Mouse (Mus musculus) right cerebral cortex, postnatal 10 days (tissue): ENCODE data around the gene Mypn.
A peak's percentile ranks its signal among the peaks of the same experiment; 100 is the strongest.

ENCODE experiments used
- DNase-seq, 2 experiments: peaks; one replicate each; pipeline ENCODE4 v3.0.0; 2021; ENCODE audit warnings: low spot score in 2 of 2

Mypn gene

DNA sequence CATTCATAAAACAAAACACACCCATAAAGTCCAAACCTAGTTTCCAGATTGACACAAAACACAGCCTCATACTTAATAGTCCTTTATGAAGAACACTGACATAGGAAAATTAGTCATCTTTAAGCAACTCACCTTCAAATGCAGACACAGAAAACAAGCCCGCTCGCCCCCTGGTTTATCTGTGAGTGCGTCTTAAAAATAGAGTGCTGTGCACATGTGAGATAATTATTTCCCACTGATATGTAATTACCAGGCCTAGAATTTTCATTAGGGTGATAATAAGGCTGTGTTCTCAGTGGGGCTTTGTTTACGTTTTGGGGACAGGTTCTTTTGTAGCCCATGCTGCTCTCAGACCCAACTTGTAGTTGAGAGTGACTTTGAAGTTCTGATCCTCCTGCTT is 4.7 kb downstream of the Mypn start:
- no peak for DNase-seq

DNA sequence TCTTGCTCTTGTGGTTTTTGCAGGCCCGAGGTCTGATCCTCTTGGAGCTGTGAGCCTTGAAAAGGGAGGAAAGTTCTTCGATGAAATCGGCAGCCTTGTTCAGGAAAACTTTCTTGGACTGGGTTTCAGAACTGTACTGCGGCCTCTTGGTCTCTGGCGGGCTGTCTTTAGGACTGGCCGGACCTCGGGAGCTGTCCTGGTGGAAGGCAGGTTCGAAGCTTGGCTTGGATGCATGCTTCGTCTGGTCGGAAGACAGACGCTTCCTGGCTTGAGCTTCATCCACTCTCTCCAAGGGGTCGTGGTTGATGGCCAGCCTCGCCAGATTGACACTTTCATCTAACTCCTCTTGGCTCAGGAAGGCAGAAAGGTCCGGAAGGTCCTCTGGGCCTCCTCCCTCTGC is 11.0 kb downstream of the Mypn start:
- no peak for DNase-seq

DNA sequence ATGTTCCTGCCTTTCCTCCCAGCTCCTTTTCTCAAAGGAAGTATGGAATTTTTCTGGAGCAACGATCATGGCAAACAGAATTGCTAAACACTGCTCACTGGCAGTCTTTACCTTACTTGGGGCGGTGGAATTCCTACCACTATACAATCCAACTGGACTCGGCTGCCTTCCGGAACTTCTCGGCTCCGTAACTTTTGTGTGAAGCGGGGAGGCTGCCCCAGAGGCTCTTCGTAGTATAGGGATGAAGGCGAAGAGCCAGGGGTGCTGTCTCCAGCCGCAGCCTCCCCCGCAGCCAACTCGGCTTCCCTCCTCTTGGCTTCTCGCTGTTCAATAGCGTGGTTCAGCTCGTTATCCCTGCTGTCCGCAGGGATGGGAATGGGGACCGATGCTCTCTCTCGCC is 11.5 kb downstream of the Mypn start:
- no peak for DNase-seq

DNA sequence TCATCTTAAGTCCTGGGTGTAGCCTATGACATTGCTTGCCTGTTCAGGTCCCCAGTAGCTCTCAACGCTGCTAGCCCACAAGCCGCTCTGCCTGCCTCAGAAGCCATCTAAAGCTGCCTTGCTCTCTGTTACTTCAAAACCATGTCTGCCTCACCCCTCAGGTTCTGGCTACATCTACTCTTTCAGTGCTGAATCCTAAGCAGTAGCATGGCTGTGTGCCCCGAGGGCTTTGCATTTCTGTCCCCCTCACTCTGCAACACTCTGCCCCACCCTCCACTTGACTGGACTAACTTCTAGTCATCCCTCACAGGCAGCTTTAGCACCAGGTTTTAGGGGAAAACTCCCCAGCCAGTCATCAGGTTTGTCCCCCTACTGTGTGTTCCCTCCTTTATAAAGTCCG is 19.3 kb downstream of the Mypn start:
- no peak for DNase-seq

DNA sequence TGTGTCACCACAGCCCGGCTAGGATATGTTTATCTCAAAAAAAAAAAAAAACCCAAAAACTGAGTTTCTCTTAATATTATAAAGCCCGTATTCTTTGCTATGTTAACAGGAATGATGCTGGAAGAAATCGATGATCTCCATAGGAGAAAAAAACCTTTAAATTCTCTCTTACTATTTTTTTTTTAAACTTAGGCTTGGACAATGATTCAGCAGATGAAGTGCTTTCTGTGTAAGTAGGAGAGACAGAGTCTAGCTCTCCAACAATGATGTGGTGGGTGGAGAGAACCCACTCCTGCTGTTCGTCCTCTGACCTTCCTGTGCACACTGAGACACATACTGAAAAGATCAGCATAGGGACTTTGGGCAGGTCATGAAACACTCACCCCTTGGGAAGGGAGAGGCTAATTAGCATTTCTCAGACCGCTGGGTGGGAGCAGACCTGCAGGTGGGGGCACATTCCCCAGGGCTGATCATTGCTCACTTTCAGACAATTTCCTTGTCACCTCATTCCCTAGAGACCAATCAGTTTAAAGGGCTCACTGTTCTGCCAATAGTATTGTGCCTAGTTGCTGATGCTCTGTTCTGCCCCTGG is 21.5 kb downstream of the Mypn start:
- DNase-seq: no peak

DNA sequence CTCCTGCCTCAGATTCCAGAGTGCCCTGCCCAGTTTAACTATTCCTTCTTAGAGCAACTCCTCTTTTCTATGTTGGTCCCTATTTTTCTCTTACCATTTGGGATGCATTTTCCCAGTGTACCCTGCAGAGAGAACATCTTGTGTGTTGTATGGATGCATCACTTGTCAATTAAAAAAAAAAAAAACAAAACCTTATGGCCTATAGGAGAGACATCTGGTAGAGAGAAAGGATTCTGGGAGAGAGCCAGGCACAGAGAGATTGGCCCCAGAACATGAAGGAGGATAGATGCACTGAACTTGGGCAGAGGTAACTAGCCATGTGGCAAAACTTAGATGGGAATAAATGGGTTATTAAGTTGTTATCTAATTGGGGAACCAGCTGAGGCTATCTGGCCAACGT is 22.6 kb downstream of the Mypn start:
- no peak for DNase-seq

DNA sequence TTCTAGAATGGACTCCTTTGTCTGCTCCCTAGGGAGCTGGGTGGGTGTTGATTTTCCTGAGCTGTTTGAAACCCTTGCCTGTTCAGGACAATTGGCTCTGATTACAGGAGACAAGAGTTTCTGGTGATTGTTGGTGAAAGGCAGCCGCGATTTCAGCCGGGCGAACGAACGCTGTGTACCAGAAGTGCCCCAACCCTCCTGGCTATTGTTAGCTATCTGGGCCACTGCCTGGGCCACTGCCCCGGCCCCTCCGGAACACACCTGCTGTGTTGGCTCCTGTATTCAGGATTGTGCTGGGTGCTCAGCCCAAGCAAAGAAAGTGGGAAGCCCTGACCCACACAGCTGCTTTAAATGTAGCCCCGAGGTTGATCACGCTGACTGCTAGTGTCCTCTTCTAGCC is 24.2 kb downstream of the Mypn start:
- no peak for DNase-seq

DNA sequence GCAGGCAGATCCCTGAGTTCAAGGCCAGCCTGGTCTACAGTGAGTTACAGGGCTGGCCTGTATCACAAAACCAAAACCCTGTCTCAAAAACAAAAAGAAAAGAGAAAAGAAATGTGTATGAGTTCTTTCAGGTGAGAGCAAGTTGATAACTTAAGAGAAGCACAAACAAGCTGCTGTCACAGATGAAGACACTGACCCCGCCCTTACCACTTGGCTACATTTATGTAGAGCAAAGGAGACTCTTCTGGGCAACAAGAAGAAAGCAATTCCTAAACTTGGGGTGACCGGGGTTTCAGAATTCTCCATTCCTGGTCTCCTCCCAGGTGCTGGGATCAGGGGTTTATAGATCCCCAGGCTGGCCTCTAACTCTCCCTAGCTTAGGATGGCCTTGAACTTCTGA is 25.4 kb downstream of the Mypn start:
- DNase-seq: no peak

DNA sequence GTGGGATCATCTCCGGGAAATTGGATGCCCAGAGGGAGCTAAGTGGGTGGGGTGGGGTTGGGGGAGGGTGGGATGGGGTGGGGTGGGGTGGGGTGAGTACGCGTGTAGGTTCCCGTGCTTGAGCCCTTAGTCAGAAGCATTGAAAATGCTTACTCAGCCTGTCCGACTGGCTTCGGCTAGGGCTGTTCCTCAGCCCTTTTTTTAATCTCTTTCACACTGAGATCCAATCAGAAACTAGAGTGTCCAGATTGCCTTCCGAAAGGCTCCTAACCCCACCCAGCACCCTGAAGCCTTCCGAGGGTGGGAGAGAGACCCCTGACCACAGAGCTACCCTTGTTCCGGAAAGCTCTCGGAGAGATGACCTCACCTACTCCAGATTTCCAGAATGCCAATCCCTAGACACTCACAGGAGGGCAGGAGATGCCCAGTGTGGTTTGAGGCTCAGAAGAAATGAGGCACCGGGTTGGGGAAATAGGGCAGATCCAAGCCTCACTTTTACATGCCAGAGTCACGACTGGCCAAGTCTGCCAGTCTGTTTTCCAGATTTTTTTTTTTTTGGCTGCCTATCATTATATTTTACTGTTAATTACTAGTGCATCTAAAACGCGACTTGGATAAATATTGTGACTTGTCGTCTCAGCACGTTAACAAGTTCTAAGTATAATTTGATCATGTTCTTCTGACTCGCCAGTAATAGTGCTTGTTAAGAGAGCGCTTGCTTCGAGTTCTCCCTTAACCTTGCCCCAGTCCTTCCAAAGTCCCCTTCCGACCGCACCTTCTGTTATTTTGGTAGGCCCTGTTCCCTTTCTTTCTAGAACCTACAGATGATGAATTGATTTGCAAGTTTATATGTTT is 26.2 kb downstream of the Mypn start:
- DNase-seq: no peak

DNA sequence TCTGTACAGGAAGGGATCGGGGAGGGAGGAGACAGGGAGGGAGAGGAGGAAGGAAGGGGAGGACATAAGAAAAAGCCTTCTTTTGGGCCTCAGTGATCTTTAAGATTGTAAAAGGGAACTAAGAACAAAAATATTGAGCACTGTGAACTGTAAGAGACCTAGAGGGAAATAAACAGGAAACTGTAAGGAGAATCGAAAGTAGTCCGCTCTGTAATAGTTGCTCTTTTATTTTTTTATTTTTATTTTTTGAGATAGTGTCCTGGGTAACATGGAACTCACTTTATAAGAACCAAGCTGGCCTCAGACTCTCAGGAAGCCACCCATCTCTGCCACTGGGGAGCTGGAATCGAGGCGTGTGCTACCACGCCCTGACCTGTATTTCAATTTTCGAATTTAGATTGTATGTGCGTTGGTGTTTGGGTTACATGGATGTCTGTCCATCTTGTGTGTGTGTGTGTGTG is 27.3 kb downstream of the Mypn start:
- DNase-seq: no peak

DNA sequence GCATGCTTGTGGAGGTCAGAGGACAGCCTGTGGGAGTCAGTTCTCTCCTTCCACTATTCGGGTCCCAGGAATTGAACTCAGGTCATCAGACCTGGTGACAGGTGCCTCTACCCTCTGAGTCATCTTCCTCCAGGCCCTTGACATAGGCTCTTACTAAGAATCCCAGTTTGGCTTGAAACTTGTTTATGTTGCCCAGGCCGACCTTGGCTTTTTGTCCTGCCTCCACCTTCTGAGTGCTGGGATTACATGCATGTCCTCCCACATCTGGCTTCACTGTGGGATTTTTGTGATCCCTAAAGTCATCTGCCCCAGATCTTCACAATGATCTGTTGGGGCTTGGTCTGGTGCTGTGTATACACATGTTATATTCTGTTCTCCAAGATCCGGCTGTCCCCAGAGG is 31.7 kb downstream of the Mypn start:
- no peak for DNase-seq

DNA sequence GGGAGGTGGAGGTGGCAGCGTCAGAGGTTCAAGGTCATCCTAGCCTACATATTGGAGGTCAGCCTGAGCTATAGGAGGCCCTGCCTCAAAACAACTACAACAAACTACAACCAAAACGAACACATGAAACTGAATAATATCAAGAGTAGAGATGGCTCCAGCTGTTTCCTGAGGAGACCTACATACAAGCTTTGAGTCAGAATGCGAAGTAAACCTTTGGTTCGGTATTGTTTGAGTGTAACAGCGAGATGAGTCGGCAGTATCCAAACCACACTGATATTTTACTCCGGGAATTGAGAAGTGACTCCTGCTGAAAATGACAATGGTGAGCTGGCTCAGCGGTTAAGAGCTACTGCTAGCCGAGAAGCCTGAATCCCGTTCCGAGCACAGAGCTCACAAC is 34.2 kb downstream of the Mypn start:
- no peak for DNase-seq

DNA sequence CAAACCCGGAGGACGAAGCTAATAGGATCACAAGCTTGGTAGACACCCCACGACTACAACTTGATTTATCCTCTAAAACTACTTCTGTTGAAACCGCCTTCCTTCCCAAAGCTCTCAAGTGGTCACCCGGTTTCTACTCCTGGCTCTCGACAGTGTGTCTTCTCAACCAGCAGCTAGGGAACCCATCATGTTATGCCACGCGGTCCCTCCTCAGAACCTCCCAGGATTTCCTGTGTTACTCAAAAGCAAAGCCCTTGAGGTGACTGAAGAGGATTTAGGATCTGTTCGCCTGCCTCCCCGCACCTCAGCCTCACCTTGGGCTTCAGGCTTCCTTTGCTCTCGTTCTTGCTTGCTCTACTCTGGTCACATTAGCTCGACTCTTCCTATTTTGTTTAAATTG is 35.6 kb downstream of the Mypn start:
- no peak for DNase-seq

DNA sequence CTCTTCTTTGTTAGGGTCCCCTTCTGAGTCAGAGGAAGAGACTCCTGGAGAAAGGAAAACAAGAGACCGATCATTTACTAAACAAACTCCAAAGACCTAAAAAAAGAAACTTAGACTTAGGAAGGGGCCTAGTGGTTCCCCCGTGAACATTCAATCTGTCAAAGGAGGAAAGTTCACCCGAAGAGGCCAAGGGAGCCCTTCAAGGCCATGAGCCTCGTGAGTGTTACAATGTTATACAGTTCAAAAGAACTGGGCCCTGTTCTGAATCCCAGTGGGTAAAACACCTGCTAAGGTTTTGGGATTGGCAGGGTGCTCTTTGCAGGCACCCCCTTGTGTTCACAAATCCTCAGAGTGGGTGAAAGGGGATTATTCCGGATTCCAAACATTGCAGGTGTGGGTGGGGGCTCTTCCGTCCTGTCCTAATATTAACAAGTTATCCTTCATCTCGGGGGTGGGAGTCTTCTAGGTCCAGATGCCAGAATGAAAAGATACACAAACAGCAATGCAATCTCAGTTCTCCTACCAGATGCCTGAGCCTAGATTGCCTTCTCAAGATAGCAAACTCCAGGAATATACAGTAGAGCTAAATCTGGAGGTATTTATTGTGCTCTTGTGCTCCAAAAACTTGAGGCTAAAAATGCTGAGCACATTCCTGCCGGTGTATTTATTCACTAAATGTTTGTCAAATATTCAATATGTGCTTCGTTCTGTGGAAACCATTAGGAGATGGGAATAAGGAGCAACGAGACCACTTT is 36.3 kb downstream of the Mypn start:
- no peak for DNase-seq

DNA sequence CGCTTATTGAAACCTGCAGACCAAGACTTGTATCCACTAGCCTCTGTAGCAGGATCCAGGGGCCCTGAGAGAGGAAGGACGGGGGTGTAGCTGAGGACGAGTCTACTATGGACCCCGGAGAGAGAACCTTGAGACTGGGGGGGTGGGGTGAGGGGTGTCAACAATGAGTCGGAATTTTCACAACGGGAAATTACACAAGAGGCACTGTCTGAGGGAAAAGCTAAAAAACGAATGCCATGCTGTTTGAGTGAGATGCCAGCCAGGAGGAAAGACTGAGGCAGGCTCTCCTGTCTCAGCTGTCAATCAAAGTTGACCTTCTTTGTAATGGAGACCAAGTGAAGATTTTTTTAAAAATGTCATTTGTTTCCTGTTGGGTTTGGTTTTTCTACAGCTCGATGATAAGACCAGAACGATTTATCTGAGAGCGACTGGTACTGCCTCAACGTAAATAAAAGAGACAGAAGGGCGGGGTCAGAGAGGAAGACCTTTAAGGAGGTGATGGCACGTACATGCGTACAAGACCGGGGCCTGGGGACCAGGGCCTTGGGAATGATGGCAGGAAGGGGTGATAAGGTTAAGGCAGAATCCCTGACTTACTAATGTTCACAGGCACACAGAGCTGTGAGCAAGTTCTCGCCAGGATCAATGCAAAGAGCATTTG is 37.9 kb downstream of the Mypn start:
- no peak for DNase-seq

DNA sequence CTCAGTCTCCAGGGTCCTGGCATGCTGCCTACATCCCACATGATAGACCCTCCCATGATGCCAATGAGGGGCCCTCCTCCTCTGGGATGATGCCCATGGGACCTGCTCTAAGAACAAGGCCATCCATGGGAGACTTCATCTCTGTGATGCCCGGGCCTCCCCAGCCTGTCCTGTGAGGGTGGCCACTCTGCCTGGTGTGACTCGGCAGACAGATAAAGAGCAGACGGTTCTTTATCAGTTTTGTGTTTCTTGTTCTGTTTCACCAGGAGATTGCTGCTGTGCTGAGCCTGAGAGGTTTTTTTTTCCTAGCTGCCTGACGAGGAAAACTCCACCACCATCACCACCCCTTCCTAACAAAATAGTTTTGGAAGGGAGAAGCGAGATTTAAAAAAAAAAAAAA is 42.5 kb downstream of the Mypn start:
- DNase-seq: no peak

DNA sequence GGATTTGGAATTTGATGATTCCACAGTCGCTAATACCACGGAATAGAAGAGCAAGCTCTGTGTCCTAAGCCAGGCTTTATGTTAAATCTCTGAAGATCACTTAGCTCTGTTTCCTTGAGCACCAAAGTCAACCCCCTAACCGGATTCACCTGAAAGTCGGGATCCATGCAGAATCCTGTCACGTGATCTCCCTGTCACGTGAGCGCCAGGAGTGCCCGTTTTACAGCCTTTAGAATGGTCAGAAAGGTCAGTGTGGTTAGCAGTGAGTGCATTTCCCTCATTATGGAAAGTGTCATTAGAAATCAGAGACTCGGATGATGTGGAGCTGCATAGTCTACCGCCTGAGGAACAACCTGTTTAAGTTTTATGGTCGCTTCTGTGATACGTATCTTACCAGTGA is 43.1 kb downstream of the Mypn start:
- DNase-seq: no peak

DNA sequence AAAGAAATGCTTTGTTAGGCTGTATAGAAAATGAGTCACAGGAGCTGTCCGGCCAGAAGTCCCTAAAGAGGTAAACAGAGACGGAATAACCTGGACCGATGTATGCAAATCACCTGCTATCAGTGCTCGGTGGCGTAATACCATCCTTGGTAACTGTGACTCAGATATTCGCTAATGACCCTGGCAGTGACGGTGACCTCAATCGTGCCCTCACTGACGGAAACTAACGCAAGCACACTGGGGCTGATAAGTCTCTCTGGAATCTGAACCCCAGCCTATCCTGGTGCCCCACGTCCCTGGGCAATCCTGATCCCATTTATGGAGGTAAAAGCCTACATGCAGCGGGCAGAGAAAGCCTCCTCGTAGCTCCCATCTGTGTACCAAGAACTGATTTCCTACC is 45.6 kb downstream of the Mypn start:
- no peak for DNase-seq

DNA sequence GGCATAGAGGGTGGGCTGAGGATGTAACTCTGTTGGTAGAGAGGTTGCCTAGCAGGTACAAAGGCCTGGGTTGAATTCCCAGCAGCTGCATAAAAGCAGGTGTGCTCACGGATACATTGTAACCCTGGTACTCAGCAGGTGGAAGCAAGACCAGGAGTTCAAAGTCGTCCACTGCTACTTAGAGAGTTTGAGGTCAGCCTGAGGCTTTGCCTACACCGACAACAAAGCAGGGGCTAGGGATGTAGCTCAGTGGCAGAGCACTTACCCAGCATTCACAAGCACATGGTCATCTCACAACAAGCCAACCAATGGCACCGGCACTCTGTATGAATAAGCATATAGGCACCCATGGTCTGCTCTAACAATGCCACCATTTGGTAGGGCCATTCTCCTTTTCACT is 46.3 kb downstream of the Mypn start:
- DNase-seq: no peak

DNA sequence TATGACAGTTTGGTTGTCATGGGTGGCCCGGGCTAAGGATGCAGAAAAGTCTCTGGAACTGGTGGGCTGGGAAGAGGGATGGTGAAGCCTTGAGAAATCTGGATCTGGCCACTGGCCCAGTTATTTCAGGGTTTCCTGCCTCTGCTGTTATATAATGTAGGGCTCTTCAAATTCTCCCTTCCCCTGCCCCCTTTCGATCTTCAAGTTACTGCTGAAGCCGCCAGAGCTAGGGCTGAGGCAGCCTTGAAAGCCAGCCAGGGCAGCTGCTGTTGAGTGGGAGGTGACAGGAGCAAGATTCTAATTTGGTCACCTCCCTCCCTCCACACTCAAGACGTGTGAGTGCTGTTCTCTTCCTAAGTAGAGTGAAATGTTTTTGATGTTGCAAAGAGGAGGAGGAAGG is 46.8 kb downstream of the Mypn start:
- peak; percentile 88 to 93 for DNase-seq

DNA sequence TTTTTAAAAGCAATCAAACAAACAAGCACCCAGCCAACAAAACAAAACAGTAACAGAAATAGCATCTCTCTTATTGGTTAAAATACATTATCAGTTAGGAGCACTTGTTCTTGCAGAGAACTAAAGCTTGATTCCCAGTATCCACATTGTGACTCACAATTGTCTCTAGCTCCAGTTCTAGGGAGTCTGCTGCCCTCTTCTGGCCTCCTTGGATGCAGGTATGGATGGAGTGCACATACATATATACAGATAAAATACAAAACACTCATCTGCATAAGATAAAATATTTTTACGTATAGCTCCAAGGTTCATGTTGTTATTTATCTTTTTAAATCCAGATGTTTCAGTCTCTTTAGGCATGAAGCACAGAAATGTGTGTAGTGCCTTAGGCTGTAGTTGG is 47.4 kb downstream of the Mypn start:
- DNase-seq: no peak

DNA sequence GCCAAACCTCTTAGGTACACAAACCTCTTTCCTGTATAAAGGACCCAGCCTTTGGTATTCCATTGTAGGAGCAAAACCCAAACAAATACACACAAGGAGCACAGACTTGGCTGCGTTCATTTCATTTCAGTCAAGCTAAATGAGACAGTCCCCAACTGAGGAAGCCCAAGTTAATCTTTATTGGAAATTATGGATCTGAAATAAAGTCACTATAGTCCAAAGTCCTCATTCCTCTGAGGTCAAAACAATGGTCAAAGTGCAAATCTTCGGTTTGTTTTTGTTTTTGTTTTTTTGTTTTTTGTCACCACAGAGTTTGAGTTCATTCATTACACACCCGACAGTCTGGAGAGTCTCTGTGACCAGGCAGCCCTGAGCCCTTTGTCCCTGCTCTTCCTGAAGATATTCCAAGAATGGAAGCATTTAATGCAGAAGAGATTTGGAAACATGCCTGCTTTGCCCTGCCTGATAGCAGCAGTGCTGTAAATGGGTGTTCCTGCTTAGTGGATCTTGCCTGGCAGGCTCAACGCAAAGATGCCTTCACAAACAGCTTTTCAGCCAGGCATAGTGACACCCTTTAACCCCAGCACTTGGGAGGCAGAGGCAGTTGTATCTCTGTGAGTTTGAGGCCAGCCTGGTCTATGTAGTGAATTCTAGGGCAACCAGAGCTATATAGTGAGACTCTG is 47.9 kb downstream of the Mypn start:
- no peak for DNase-seq
